Mouse (Mus musculus): ENCODE measurements around the gene Ush1g. TPM values are rescaled to one million over a fixed set of nuclear protein-coding genes. Genes with fewer than 3 reads are reported as not detected.

Gene Ush1g
- polyA plus RNA-seq, 1 experiment from 2014 or later: 0.04 TPM

DNA sequence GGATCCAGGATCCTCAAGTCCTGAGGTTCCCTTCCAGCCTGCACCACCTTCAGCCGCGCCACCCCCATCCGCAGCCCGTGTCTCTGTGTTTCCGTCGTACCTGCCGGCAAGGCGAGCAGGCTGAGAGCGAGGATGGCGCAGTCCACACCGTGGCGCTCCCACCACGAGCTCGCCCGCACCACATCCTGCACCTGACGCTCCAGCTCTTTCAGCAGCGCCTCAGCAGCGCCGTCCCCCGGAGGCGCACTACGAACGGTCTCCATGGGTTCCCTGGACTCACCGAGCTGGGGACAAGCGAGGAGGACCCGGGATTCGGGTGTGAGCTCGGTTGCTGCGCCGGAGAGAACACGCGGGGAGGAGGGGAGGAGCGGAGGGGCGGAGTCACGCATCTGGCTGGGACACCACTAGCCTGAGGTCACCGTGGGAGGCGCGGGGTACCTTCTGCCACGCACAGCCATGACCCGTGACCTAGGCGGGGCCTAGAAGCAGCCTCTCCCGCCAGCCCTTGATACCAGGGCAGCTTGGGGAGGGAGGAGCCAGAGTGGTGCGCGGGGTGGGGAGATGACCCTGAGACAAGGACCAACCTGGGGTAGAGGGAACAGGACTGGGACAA, 24.5 kb downstream of the Ush1g start, which contains the start of gene Fads6:
Fads6 (minus strand) TSS at position 450 of the 613 bp plus-strand sequence.
- no peaks in the 10 kb centered on the region for H3K9me3 ChIP-seq
- H3K4me2 ChIP-seq: peak within 1 kb of the TSS; percentile 82
- peaks cover 44% of the 10 kb centered on the region for H3K27me3 ChIP-seq
- H3K9ac ChIP-seq: no peak within 1 kb of the TSS
- H3K4me1 ChIP-seq: peaks cover 8% of the 10 kb centered on the region
- WGBS: under 1% methylated on average over 44 of the region's 44 CpGs
- H3K36me3 ChIP-seq: no peaks in the 10 kb centered on the region
- ATAC-seq (ENCODE audit: insufficient number of reproducible peaks, low FRiP score, low TSS enrichment, low read depth): no peak
- H3K27ac ChIP-seq: no peak within 1 kb of the TSS
- peak within 1 kb of the TSS; percentile 43 for H3K4me3 ChIP-seq

DNA sequence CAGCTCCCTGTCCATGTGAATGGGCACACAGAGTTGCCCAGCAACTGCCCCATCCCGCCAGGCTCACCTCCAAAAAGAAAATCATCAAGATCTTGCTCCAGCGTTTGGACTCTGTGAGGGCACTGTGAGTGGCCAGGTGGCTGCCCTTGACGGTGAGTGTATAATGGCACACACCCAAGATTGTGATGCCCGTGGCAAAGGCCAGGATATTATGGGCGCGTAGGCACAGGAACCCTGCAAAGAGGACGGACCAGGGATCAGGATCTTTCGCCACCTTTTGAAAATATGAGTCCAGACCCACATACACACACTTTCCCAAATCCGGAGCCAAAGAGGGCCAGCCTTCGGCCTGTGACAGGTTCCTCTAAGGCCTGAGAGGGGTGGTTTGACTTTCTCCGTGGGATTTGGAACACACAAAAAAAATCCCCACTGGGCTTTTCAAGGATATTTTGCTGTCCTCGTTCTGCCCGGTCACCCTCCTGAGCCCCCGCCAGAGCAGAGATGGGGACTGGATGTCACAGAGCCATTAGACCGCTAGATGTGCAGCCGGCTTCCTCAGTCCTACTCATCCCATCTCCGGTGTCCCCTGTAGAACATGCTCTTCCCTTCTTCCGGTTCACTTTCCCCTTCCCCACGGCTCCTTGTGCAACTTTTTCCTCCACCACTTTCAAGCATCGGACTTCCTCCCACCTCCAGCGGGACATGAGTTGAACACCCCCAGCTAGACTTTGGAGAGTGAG, 25.2 kb downstream of the Ush1g start:
- no peak overlapping the region for H3K9ac ChIP-seq
- no peak for ATAC-seq (ENCODE audit: insufficient number of reproducible peaks, low FRiP score, low TSS enrichment, low read depth)
- H3K4me1 ChIP-seq: peaks cover 8% of the 10 kb centered on the region
- peaks cover 44% of the 10 kb centered on the region for H3K27me3 ChIP-seq
- H3K36me3 ChIP-seq: no peaks in the 10 kb centered on the region
- H3K27ac ChIP-seq: no peak overlapping the region
- 54% methylated on average over 21 of the region's 21 CpGs for WGBS
- peak overlapping the region; percentile 82 for H3K4me2 ChIP-seq
- H3K4me3 ChIP-seq: peak overlapping the region; percentile 43
- H3K9me3 ChIP-seq: no peaks in the 10 kb centered on the region

DNA sequence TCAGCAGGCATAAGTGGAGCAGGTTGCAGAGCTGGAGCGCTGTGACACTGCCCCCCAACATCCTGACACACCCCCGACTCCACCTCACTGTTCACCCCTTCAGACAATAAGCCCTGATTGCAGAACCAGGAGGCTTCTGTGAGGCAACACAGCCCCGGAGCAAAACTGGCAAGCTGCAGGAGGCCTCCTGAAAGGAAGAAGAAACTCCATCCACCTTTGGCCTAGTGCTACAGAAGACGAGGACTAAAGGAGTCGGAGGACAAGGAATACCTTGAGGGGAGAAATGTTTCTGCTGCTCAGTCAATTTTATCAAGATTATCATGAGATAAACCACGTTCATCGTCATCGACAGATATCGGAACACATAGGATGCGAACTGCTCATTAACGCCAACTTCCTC, 25.9 kb downstream of the Ush1g start:
- Histone ChIP-seq H3K9ac (no peak overlapping the region), H3K9me3 (no peaks in the 10 kb centered on the region), H3K27me3 (peaks cover 44% of the 10 kb centered on the region), H3K4me2 (no peak overlapping the region), H3K27ac (no peak overlapping the region), H3K4me3 (no peak overlapping the region), H3K4me1 (peaks cover 8% of the 10 kb centered on the region), H3K36me3 (no peaks in the 10 kb centered on the region)
- 82% methylated on average over 11 of the region's 11 CpGs for WGBS
- no peak for ATAC-seq (ENCODE audit: insufficient number of reproducible peaks, low FRiP score, low TSS enrichment, low read depth)

DNA sequence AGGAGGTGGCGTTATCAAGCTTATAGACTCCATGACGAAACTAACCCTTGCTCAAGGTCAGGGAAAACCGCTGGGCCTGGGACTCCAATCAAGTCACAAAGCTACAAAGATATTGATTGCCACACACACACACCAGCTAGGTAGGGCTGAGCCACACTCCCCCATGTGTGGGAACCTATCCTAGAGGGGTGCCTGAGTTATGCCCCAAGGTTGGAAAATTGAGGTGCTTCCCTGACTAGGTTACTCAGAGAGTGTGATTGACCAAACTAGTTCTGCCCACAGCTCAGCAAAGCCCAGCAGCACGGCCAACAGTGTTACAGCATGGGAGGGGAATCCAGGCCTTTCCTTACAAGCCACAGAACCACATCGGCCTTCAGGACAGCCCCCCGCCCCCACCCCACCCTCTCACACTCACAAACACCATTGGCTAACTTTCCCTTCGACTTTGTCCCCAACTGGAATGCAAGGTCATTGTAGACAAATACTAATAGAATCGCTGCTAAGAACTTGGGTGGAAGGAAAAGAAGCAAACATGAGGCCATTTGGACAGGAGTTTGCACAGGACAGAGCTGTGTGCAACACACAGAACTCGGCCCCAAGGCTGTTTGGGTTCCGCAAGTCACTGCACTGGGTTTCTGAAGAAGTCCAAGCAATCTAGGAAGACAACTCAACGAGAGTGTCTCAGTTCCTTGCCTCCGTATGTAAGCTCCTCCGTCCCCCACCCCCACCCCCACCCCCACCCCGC, 29.0 kb downstream of the Ush1g start:
- Histone ChIP-seq H3K27me3 (peaks cover 22% of the 10 kb centered on the region), H3K36me3 (no peaks in the 10 kb centered on the region), H3K27ac (no peak overlapping the region), H3K9me3 (no peaks in the 10 kb centered on the region), H3K4me2 (no peak overlapping the region), H3K4me1 (peaks cover 8% of the 10 kb centered on the region), H3K4me3 (no peak overlapping the region), H3K9ac (no peak overlapping the region)
- WGBS: 60% methylated on average over 14 of the region's 14 CpGs
- ATAC-seq (ENCODE audit: insufficient number of reproducible peaks, low FRiP score, low TSS enrichment, low read depth): no peak

DNA sequence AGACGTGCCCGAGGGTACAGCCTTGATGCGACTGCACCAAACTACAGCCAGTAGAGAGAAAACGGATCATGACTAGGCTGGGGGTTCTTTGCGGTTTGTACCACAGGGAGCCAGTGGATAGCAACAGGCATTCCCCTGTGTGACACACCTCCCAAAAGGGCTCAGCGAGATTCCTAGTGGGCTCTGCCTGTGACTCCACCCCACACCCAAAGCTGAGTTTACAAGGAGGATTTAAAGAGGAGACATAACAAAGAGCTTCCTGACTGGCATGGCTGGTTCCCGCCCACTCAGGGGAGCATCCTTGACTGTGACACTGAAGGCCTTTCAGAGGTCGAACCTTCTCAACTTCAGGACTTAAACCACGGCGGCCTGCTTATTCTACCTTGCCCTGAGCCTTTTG, 30.3 kb downstream of the Ush1g start:
- no peak overlapping the region for H3K4me3 ChIP-seq
- H3K36me3 ChIP-seq: no peaks in the 10 kb centered on the region
- H3K4me1 ChIP-seq: no peaks in the 10 kb centered on the region
- 76% methylated on average over 10 of the region's 10 CpGs for WGBS
- H3K27me3 ChIP-seq: peaks cover 10% of the 10 kb centered on the region
- no peak overlapping the region for H3K27ac ChIP-seq
- no peaks in the 10 kb centered on the region for H3K9me3 ChIP-seq
- no peak for ATAC-seq (ENCODE audit: insufficient number of reproducible peaks, low FRiP score, low TSS enrichment, low read depth)
- no peak overlapping the region for H3K4me2 ChIP-seq
- no peak overlapping the region for H3K9ac ChIP-seq

DNA sequence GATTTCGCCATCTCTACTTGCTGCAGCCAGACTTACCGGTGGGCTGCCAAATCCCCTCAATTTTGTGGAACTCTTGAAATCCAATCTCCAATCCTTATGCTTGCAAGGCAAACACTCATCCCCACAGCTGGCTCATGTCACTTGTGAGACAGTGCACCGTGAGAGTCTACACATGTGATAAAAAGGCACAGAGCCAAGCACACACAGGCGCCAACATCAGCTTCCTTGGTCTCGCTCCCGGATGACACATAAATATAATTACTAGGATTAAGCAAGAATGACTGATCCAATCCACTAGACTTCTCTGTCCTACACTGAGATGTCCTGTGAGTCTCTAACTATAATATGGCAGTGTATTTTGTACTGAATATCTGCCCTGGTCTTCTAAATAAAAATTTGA, 30.9 kb downstream of the Ush1g start:
- Histone ChIP-seq H3K27me3 (peaks cover 4% of the 10 kb centered on the region), H3K9me3 (no peaks in the 10 kb centered on the region), H3K27ac (no peak overlapping the region), H3K4me1 (no peaks in the 10 kb centered on the region), H3K4me3 (no peak overlapping the region), H3K4me2 (no peak overlapping the region), H3K36me3 (no peaks in the 10 kb centered on the region), H3K9ac (no peak overlapping the region)
- WGBS: 62% methylated on average over 6 of the region's 6 CpGs
- ATAC-seq (ENCODE audit: insufficient number of reproducible peaks, low FRiP score, low TSS enrichment, low read depth): no peak

DNA sequence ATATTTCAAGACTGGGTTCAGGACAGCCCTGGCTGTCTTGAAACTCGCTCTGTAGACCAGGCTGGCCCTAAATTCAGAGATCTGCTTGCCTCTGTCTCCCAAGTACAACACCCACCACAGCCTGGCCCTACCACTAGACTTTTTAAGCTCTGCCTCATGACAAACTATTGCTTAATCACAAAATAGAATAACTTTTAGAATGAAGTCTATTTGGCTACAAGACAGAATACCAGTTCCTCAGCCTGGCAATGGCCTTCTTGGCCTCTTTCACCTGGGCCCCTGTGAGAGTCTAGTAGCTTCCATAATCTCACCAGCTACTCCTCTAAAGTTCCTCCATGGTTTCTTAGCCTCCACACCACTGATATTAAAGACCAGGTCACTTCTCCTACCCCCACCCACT, 31.5 kb downstream of the Ush1g start:
- no peaks in the 10 kb centered on the region for H3K36me3 ChIP-seq
- 84% methylated on average over 1 of the region's 1 CpGs for WGBS
- no peak overlapping the region for H3K27ac ChIP-seq
- no peak overlapping the region for H3K4me2 ChIP-seq
- H3K9me3 ChIP-seq: no peaks in the 10 kb centered on the region
- no peak overlapping the region for H3K4me3 ChIP-seq
- no peaks in the 10 kb centered on the region for H3K4me1 ChIP-seq
- ATAC-seq (ENCODE audit: insufficient number of reproducible peaks, low FRiP score, low TSS enrichment, low read depth): no peak
- no peaks in the 10 kb centered on the region; the same call in 1 of the 2 replicates for H3K27me3 ChIP-seq
- no peak overlapping the region for H3K9ac ChIP-seq

DNA sequence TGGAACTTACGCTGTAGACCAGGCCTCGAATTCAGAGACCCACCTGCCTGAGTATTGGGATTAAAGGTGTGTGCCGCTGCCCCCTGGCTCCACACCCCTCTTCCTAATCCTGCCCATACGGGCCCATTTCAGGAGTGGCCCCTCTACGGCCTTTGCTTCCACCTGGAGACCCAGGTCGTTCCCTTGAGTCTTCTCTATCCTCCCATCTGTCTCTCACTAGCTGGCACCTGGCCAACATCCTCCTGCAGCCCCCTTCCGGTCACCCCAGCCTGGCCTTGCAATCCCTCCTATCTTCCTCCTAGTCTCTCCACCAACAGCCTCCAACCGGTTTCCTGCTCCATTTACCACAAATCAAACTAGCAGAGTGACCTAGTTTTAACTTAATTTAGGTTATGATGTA, 32.0 kb downstream of the Ush1g start:
- H3K4me3 ChIP-seq: no peak overlapping the region
- WGBS: 72% methylated on average over 8 of the region's 8 CpGs
- no peak overlapping the region for H3K4me2 ChIP-seq
- H3K27ac ChIP-seq: no peak overlapping the region
- no peaks in the 10 kb centered on the region for H3K9me3 ChIP-seq
- no peaks in the 10 kb centered on the region for H3K36me3 ChIP-seq
- no peaks in the 10 kb centered on the region for H3K4me1 ChIP-seq
- no peak overlapping the region for H3K9ac ChIP-seq
- H3K27me3 ChIP-seq: no peaks in the 10 kb centered on the region; the same call in 1 of the 2 replicates
- ATAC-seq (ENCODE audit: insufficient number of reproducible peaks, low FRiP score, low TSS enrichment, low read depth): no peak

DNA sequence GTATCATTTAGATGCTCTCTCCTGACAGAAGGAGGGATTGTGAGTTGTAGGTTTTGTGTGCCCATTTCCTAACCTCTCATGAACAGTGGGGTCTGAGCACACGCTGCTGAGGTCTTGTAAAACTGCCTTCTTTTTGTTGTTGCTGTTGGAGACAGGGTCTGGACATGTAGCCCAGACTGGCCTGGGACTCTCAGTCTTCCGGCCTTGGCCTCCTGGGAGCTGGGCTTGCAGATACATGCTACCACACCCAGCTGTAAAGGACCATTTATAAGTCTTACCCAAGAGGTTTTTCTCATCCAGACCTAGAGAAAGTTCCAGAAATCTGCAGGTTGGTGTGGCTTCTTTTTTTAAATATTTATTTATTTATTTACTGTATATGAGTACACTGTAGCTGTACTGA, 33.5 kb downstream of the Ush1g start:
- H3K4me1 ChIP-seq: no peaks in the 10 kb centered on the region
- WGBS: 77% methylated on average over 2 of the region's 2 CpGs
- no peak overlapping the region for H3K4me2 ChIP-seq
- H3K36me3 ChIP-seq: no peaks in the 10 kb centered on the region
- H3K9me3 ChIP-seq: no peaks in the 10 kb centered on the region
- H3K4me3 ChIP-seq: no peak overlapping the region
- no peak overlapping the region for H3K27ac ChIP-seq
- no peaks in the 10 kb centered on the region; the same call in 1 of the 2 replicates for H3K27me3 ChIP-seq
- no peak overlapping the region for H3K9ac ChIP-seq
- no peak for ATAC-seq (ENCODE audit: insufficient number of reproducible peaks, low FRiP score, low TSS enrichment, low read depth)

DNA sequence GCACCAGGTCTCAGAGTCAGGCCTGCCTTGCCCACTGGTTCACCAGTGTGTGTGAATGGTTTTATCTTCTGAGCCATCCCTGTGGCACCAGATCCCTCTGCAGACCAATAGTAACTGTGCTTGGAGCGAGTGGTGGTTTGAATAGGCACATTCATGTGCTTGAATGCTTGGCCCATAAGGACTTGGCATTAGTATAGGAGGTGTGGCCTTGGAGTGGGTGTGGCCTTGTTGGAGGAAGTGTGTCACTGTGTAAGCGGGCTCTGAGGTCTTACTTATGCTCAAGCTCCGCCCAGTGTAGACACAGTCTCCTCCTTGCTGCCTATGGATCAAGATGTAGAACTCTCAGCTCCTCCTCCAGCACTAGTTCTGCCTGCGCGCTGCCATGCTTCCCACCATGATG, 34.5 kb downstream of the Ush1g start:
- Histone ChIP-seq H3K4me1 (no peaks in the 10 kb centered on the region), H3K27ac (no peak overlapping the region), H3K27me3 (no peaks in the 10 kb centered on the region; the same call in 1 of the 2 replicates), H3K9ac (no peak overlapping the region), H3K4me3 (no peak overlapping the region), H3K9me3 (no peaks in the 10 kb centered on the region), H3K4me2 (no peak overlapping the region), H3K36me3 (no peaks in the 10 kb centered on the region)
- WGBS: 84% methylated on average over 5 of the region's 5 CpGs
- ATAC-seq (ENCODE audit: insufficient number of reproducible peaks, low FRiP score, low TSS enrichment, low read depth): no peak

DNA sequence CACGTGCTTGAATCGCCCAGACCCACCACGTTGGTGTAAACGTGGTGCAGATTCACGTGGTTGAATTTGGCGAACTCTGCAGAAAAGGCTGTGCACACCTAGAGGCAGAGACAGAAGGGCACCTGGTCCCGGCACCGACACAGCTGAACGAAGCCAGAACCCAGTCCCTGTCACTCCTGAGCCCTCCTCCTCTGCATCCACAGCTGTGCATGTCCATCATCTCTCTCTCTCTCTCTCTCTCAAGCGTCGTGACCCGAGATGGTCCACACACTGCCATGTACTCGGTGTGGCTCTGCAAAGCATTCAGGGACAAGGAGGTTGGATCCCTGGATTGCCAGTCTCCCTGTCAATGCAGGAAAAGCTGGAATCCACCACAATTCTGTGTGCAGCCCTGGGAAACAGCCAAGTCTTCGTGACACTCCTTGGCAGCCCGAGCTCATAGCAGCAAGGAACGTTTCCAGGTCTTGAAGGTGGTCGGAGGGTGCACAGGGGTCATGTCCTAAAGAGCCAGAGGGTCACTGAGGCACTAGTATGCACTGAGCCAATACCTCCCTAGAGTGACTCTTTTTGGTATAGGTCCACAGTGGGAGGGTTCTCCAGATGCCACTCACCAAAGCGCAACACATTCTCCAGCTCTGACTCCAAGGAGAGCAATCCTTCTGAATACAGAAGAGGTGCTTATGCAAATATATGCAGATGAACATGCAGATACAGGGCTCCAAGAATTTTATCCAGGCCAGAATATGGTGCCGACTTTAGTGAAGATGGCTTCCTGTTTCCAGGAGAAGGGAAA, 35.4 kb downstream of the Ush1g start:
- whole genome bisulfite sequencing: 70% methylated on average over 19 of the region's 19 CpGs

More for the DNA sequence above, 35.4 kb downstream of the Ush1g start:
- Histone ChIP-seq H3K27ac (no peak overlapping the region), H3K4me1 (no peaks in the 10 kb centered on the region), H3K4me2 (no peak overlapping the region), H3K4me3 (no peak overlapping the region), H3K27me3 (no peaks in the 10 kb centered on the region; the same call in 1 of the 2 replicates), H3K36me3 (no peaks in the 10 kb centered on the region), H3K9me3 (no peaks in the 10 kb centered on the region), H3K9ac (no peak overlapping the region)
- ATAC-seq (ENCODE audit: insufficient number of reproducible peaks, low FRiP score, low TSS enrichment, low read depth): no peak

Measured in limb, embryonic 15.5 days (tissue).